Mouse (Mus musculus) liver, postnatal 0 days (tissue): Measurements from ENCODE around the gene Bach1. TPM values are rescaled to one million over a fixed set of nuclear protein-coding genes. Genes with fewer than 3 reads are reported as not detected.

ENCODE experiments used
- ATAC-seq: fragments of 200-750 bp; cut with Nextera tagmentation; 2 replicates; pipeline ENCODE4 v1.8.0; 2017; ENCODE audit warnings: mild to moderate bottlenecking, moderate library complexity
- DNase-seq: peaks from one replicate; pipeline ENCODE4 v3.0.0-alpha.2; 2016
- H3K27ac ChIP-seq: fragments of 300-500 bp; sonication (generic); 2 replicates; pipeline ENCODE4 v1.5.1; 2014; ENCODE audit warnings: antibody characterized with exemption, moderate library complexity, mild to moderate bottlenecking, low read depth
- H3K27me3 ChIP-seq: fragments of 300-500 bp; sonication (generic); 2 replicates; pipeline ENCODE4 v1.6.1; 2014; ENCODE audit warnings: low read length, control low read depth, mixed read lengths; ENCODE audit not compliant: insufficient read depth
- H3K36me3 ChIP-seq: fragments of 300-500 bp; sonication (generic); replicated peaks from 2 replicates; pipeline ENCODE4 v1.6.1; 2014; ENCODE audit warnings: mild to moderate bottlenecking, control low read depth, low read length, moderate library complexity, mixed read lengths; ENCODE audit not compliant: insufficient read depth
- H3K4me1 ChIP-seq: fragments of 300-500 bp; sonication (generic); 2 replicates; pipeline ENCODE4 v1.6.1; 2014; ENCODE audit warnings: antibody characterized with exemption, mild to moderate bottlenecking, control low read depth; ENCODE audit not compliant: insufficient read depth
- H3K4me2 ChIP-seq: fragments of 300-500 bp; sonication (generic); 2 replicates; pipeline ENCODE4 v1.6.1; 2014; ENCODE audit warnings: low read depth, mild to moderate bottlenecking, low read length, moderate library complexity, mixed read lengths
- H3K4me3 ChIP-seq: fragments of 300-500 bp; sonication (generic); 2 replicates; pipeline ENCODE4 v1.5.1; 2014; ENCODE audit warnings: low read depth, low read length
- H3K9ac ChIP-seq: fragments of 300-500 bp; sonication (generic); replicated peaks from 2 replicates; pipeline ENCODE4 v1.6.1; 2014; ENCODE audit warnings: mild to moderate bottlenecking, moderate library complexity
- H3K9me3 ChIP-seq: fragments of 300-500 bp; sonication (generic); 2 replicates; pipeline ENCODE4 v1.6.1; 2016; ENCODE audit warnings: mild to moderate bottlenecking, control low read depth, low read length, mixed read lengths
- CTCF ChIP-seq: sonication (generic); IDR thresholded peaks from 2 replicates; pipeline ENCODE4 v1.5.1; 2016; ENCODE audit warnings: antibody characterized with exemption, low read depth
- EP300 ChIP-seq: IDR thresholded peaks from 2 replicates; pipeline ENCODE4 v1.6.1; 2016; ENCODE audit warnings: antibody characterized with exemption, low read depth, mild to moderate bottlenecking
- WGBS: fragments of 180-500 bp; shearing (Covaris S2); extraction: QIAGEN DNeasy Blood & Tissue Kit; methylation state at CpG from one replicate; pipeline ENCODE4 v1.1.7; 2014; ENCODE audit not compliant: insufficient replicate concordance; 5-methylcytosine and 5-hydroxymethylcytosine counted together
- polyA plus RNA-seq: library from polyadenylated mRNA; unstranded; fragments of >200 nt; fragmentation: Nextera tagmentation; extraction: Ambion mirVana; gene quantifications from 2 replicates; pipeline ENCODE4 v1.2.1, GENCODE M21; 2015

Gene Bach1
- polyA plus RNA-seq, 1 experiment from 2014 or later = 5.9 TPM

GRCm38 (mm10) chr16:87734868-87735381 lies 36.2 kb downstream of the Bach1 start:
- Histone ChIP-seq H3K4me2 (no peak overlapping the region), H3K4me3 (no peak overlapping the region), H3K9ac (no peak overlapping the region), H3K27ac (no peak overlapping the region), H3K4me1 (no peaks in the 10 kb centered on the region), H3K36me3 (peaks cover 16% of the 10 kb centered on the region), H3K9me3 (no peaks in the 10 kb centered on the region), H3K27me3 (no peaks in the 10 kb centered on the region)
- WGBS = 86% methylated on average over 4 of the region's 4 CpGs
- TF ChIP-seq CTCF (no peak), EP300 (no peak)
- DNase-seq = no peak
- ATAC-seq = no peak

- TF ChIP-seq CTCF = no peak
- TF ChIP-seq EP300 = no peak
- H3K36me3 ChIP-seq = peaks cover 4% of the 10 kb centered on the region
- ATAC-seq (no peak), DNase-seq (no peak)
- H3K4me1 ChIP-seq = no peaks in the 10 kb centered on the region; the same call in 1 of the 2 replicates
- H3K9me3 ChIP-seq = no peaks in the 10 kb centered on the region
- 84% methylated on average over 11 of the region's 11 CpGs for WGBS
- no peaks in the 10 kb centered on the region for H3K27me3 ChIP-seq
- H3K9ac ChIP-seq = no peak overlapping the region
- H3K27ac ChIP-seq = no peak overlapping the region
- H3K4me2 ChIP-seq = no peak overlapping the region
- H3K4me3 ChIP-seq = no peak overlapping the region
Observed at GRCm38 (mm10) chr16:87736106-87736505, 37.4 kb downstream of the Bach1 start.

- H3K4me1 ChIP-seq = no peaks in the 10 kb centered on the region; the same call in 1 of the 2 replicates
- ATAC-seq (no peak), DNase-seq (no peak)
- TF ChIP-seq EP300 (no peak), CTCF (no peak)
- WGBS = 66% methylated on average over 8 of the region's 8 CpGs
- no peak overlapping the region for H3K4me3 ChIP-seq
- H3K9ac ChIP-seq = no peak overlapping the region
- H3K4me2 ChIP-seq = no peak overlapping the region
- 0 out of 2 replicates have a peak, but pooled peaks cover 2% of the 10 kb centered on the region for H3K36me3 ChIP-seq
- no peaks in the 10 kb centered on the region for H3K27me3 ChIP-seq
- H3K27ac ChIP-seq = no peak overlapping the region
- no peaks in the 10 kb centered on the region for H3K9me3 ChIP-seq
Observed at GRCm38 (mm10) chr16:87737296-87737695, 38.6 kb downstream of the Bach1 start.

GRCm38 (mm10) chr16:87737842-87738639 lies 39.3 kb downstream of the Bach1 start:
- Histone ChIP-seq H3K27me3 (no peaks in the 10 kb centered on the region), H3K9ac (no peak overlapping the region), H3K4me1 (no peaks in the 10 kb centered on the region; the same call in 1 of the 2 replicates), H3K4me3 (no peak overlapping the region), H3K4me2 (no peak overlapping the region), H3K9me3 (no peaks in the 10 kb centered on the region), H3K27ac (no peak overlapping the region), H3K36me3 (0 out of 2 replicates have a peak, but pooled peaks cover 2% of the 10 kb centered on the region)
- 75% methylated on average over 21 of the region's 21 CpGs for WGBS
- no peak for TF ChIP-seq EP300
- no peak for TF ChIP-seq CTCF
- no peak for ATAC-seq
- no peak for DNase-seq

- H3K9me3 ChIP-seq = no peaks in the 10 kb centered on the region
- DNase-seq (no peak), ATAC-seq (no peak)
- no peak overlapping the region for H3K4me3 ChIP-seq
- no peaks in the 10 kb centered on the region; the same call in 1 of the 2 replicates for H3K4me1 ChIP-seq
- no peaks in the 10 kb centered on the region for H3K36me3 ChIP-seq
- H3K4me2 ChIP-seq = no peak overlapping the region
- H3K27ac ChIP-seq = no peak overlapping the region
- TF ChIP-seq CTCF = no peak
- no peak for TF ChIP-seq EP300
- no peaks in the 10 kb centered on the region for H3K27me3 ChIP-seq
- H3K9ac ChIP-seq = no peak overlapping the region
- 78% methylated on average over 9 of the region's 9 CpGs for WGBS
Observed at GRCm38 (mm10) chr16:87741034-87741715, 42.4 kb downstream of the Bach1 start.

GRCm38 (mm10) chr16:87743661-87744060 lies 44.9 kb downstream of the Bach1 start:
- H3K36me3 ChIP-seq = no peaks in the 10 kb centered on the region
- 78% methylated on average over 3 of the region's 3 CpGs for WGBS
- no peak overlapping the region for H3K4me2 ChIP-seq
- no peaks in the 10 kb centered on the region for H3K27me3 ChIP-seq
- ATAC-seq (no peak), DNase-seq (no peak)
- no peak overlapping the region for H3K4me3 ChIP-seq
- no peaks in the 10 kb centered on the region; the same call in 1 of the 2 replicates for H3K9me3 ChIP-seq
- H3K9ac ChIP-seq = no peak overlapping the region
- TF ChIP-seq EP300 (no peak), CTCF (no peak)
- no peak overlapping the region for H3K27ac ChIP-seq
- H3K4me1 ChIP-seq = no peaks in the 10 kb centered on the region; the same call in 1 of the 2 replicates
